Mouse (Mus musculus) ZHBTc4 (cell line): ENCODE measurements around the gene Scamp2.
A peak's percentile ranks its signal among the peaks of the same experiment; 100 is the strongest.

Experiments used
- DNase-seq: peaks from one replicate; pipeline ENCODE4 v3.0.0-alpha.2; 2011; ENCODE audit warnings: low read depth, low spot score

Gene Scamp2

DNA sequence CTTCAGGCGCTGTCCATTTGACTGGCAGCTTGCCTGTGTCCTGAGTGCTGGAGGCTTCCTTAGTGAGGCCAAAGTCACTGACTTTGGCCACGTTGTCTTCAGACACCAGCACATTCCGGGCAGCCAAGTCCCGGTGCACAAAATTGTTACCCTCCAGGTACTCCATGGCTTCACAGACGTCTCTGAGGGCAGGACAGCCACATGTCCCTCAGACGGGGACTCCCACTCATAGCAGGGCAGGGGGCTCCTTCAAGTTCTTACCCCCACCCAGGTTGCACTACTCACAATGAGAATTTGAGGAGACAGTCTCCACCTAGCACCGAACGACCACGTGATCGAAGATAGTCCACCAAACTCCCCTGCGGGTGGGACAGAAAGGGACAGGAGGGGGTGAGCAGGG, 67.1 kb downstream of the Scamp2 start:
- DNase-seq, result no peak

DNA sequence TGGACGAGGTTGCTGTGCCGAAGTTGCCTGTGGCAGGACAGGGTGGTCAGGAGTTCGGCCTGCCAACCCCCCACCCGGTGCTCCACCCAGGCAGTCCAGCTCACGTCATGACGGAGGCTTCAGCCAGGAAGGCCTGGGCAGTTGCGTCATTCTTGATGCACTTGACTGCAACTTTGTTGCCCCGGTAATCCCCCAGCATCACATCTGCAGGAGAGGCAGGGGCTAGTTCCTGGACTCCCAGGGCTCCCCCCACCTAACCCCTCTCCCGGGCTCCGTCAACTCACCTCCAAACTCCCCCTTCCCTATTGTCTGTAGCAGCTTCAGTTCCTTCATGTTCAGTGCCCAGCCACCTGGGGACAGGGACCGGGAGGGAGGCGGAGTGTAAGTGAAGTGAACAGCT, 68.0 kb downstream of the Scamp2 start:
- DNase-seq, result no peak

DNA sequence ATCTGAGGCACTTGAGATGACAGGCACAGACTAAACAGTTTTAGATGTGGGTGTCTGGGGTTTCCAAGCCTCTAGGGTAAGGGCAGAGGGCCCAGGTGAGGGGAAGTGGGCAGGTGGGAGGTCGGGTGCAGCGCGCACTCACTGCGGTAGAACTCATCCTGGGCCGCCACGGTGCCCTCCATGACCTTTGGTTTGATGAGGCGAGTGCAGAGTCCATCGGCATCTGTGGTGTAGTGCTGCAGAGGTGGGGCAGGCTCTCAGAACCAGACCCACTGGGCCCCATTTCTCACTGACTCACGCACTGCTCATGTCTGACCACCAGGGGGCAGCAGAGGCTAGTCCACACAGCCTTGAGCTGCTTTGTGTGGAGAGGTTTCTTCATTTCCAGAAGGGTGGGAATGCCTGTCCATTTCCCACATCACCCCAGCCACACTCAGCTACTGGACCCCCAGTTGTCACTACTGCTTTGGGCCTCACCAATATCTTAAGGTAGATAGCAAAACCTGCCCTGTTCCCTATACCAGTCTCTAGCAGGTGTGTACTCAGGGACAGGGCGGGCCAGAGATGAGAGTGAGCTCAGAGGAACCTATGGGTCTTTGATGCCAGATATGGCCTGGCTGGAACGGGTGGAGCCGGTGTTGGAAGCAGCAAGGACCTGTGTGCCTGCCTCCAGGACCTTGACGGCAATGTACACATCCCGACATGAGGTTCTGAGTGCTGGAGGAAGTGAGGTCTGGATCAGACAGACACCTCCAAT, 68.6 kb downstream of the Scamp2 start:
- peak; percentile 78 for DNase-seq

DNA sequence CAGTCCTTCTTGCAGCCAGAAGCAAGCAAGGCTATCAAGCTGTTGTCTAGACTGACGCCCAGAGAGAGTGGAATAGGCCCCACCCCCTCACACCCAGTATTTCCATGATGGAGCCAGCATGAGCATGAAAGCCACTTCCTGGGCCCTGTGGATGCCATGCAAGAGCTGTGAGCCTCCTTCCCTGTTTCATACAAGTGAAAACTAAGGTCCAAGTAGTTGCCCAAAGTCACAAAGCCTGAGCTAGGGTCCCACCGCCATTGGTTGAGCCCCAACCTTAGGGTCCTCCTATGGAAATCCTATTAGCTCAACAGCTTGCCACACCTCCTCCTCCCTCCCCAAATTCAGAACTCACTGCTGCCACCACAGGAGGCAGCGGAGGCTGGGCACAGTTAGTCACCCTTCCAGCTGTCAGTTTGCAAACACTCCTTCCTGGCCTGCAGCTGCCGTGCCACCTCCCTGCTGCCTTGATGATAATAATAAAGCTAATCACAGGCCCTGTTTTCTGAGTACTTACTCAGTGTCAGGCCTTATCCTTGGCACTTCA, 72.8 kb downstream of the Scamp2 start:
- DNase-seq, result no peak

DNA sequence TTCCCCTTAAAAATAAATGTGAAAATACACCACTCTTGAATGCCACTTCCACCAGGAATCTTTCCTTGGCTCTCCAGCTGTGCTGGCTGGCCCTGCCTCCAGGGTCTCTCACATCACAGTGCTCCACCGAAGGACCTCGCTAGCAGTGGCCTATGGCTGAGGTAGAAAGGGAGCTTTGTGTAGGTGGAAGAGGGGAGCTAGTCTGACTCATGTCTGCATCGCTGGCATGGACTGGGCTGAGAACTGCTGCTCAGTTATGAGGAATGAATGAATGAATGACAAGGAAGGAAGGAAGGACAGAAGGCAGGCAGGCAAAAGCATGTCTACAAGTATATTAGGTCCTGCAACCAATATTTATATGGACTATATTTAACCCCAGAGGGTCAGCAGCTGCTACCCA, 76.5 kb downstream of the Scamp2 start:
- DNase-seq, result no peak

DNA sequence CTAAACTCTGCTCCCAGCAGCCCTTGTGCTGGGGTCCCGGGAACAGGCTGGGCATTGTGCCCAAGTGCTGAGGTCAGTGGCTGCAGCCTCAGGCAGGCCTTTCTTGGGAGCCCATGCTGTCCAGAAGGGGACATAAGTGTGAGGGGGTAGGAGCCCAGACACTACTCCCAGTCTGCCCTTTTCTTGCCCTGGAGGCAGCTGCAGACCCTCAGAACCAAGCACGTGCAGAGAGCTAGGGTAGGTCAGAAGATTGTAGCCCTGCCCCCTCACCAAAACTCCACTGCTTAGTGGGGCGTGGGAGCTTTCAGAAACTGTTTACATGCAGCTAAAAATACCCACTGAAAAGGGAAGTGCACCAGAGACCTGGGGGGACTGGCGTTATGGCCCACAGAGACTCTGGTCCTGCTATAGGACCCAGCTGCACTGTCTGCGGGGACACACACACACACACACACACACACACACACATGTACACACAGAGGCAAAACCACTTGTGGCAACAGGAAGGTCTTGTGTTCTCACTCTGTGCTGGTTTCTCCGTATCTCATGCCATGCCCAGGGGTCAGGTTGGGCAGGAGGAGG, 77.1 kb downstream of the Scamp2 start:
- no peak for DNase-seq
